Mouse (Mus musculus): ENCODE measurements around the gene Cog6.

Gene Cog6

GRCm38 (mm10) chr3:53016436-53017340 is at the start of gene Cog6:
Gene Cog6, minus strand, starts transcription at chr3:53017237.
- DNase-seq (ENCODE audit: low spot score), result peak; percentile 92

DNA sequence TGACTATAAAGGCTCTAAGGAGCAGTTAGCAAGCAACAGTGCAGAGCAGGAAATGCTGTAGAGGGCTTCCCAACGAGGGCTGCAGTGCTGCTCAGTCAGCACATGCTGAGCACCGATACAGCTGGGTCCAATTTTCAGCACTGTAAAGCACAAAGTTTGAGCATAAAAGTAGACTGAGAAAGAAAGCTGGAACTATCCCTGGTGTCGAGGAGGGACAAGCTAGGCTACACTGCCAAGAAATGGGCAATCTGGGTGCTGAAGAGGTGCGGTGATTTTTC is 49.0 kb upstream of the Cog6 start:
- DNase-seq (ENCODE audit: low spot score), result no peak

- no peak for DNase-seq (ENCODE audit: low spot score)
These were observed 48.4 kb upstream of the Cog6 start for GRCm38 (mm10) chr3:53065267-53066094.

GRCm38 (mm10) chr3:53063423-53064147 is 46.5 kb upstream of the Cog6 start:
- DNase-seq (ENCODE audit: low spot score), result no peak

DNA sequence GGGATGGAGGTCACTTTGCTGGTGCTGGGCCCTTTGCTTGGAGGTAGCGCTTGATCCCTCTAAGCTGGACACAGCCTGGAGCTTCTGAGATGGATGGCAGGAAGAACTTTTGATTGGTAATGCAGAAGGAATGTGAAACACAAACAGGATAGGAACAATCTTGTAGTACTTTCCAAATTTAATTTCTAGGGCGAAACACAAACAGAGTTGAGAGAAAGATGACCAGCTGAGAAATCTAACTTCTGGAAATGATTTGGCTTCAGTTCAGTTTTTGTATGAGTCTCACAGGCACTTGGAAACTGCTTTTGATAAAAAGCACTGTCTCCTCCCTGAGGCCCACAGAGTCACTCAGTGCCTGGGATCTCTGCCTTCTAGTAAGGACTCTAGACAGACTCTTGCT is 42.9 kb upstream of the Cog6 start:
- DNase-seq (ENCODE audit: low spot score), result no peak

- DNase-seq (ENCODE audit: low spot score), result no peak
These were observed 39.4 kb upstream of the Cog6 start for GRCm38 (mm10) chr3:53056430-53056829.

DNA sequence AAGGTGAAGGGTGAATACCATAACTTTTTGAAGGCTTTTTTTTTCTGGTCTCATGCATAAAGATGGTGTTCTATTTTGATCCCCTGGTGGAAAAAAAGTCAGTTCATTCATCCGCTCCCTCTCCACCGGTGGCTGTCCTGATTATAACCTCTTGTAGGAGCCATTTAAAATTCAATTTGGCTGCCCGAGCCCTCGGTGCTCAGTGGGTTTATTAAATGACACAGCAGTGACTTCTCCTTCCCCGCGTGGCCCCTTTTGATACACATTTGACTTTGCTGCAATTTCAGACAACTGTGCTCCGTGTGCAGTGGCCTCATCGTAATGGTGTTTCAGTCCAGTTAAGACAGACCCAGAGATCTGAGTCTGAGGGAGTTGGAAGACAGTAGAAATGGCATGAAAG is 35.3 kb upstream of the Cog6 start:
- no peak for DNase-seq (ENCODE audit: low spot score)

- no peak for DNase-seq (ENCODE audit: low spot score)
These were observed 29.3 kb upstream of the Cog6 start for GRCm38 (mm10) chr3:53046371-53046770.

DNA sequence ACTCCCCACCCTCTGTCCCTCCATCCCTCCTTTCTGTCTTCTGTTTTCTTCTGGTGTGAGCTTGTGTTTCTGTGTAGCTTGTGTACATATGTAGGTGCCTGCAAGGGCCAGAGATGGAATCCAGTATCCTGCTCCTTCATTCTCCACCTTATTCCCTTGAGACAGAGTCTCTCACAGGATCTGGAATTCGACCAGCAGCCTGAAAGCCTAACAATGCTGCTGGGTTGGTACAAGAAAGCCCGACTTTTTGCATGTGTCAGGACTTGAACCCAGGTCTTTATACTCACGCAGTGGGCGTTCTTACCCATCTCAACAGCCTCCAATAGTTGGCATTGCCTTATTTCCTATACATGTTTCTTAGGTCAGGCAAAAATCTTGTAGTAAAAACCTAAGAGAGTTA is 28.7 kb upstream of the Cog6 start:
- no peak for DNase-seq (ENCODE audit: low spot score)

GRCm38 (mm10) chr3:53044682-53045299 is 27.8 kb upstream of the Cog6 start:
- no peak for DNase-seq (ENCODE audit: low spot score)

- no peak for DNase-seq (ENCODE audit: low spot score)
These were observed 27.2 kb upstream of the Cog6 start for GRCm38 (mm10) chr3:53044238-53044637.

DNA sequence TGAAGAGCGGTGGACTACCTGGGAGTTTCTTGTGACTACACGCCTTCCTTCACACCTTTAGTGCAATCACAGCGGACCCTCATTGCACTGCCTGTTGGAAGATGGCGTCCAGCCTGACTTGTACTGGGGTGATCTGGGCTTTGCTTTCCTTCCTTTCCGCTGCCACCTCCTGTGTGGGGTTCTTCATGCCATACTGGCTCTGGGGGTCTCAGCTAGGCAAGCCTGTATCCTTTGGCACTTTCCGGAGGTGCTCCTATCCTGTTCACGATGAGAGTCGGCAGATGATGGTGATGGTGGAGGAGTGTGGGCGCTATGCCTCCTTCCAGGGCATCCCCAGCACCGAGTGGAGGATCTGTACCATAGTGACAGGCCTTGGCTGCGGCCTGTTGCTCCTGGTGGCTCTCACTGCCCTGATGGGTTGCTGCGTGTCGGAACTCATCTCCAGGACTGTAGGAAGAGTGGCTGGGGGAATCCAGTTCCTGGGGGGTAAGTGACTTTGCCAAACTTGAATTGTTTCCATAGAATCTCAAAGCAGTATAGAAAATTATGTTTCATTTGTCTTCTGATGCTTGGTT is 26.3 kb upstream of the Cog6 start:
- DNase-seq (ENCODE audit: low spot score), result no peak

DNA sequence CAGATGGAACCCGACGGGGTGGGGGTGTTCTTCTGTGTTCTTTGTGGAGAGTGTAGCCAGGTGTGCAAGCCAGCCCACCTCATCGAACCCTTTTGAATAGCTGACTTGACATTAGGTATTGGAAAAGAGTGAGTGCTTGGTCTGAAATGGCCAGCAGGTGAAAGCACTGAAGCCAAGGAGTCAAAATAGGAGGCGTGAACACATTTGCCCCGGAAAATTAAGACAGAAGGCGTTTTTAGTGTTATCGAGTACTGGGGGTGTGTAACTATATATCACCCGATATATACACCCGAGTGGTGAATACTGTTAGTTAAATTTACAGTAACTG is 25.2 kb upstream of the Cog6 start:
- no peak for DNase-seq (ENCODE audit: low spot score)

DNA sequence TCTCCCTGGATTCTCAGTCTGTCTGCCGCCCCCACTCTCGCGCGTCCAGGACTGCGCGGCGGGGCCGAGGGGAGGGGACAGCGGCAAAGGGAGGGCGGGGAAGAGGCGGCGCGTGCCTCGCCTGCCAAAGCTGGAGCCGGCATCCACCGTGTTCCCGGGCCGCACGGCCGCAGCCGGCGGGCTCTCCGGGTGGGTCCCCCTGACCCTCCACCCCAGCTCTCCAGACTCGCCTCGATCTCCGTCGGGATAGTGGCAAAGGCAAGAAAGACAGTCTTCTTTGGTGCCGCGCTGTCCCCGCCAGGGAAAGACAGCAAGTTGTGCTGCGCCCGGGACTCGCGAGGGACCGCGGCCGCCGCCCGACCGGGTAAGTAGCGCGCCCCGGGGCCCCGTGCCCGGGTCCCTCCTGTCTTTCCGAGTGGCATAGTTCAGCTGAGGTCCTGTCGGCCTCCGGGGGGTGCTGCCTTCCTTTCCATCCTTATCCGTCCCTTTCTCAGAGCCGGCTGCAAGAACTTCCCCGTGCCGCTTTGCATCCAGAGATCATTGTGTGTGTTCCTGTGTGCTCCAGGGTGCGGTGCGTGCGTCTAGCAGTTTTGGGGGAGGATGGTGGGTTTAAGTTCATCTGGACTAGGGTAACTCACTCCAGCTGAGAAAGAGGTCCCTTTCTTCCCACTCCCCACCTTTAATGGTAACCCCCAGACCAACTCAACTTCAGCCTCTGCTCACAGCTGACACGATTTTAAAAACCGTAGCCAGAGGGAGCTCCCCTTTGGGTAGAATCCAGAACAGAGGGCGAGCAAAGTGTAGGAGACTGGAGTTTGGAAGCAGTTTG is 24.6 kb upstream of the Cog6 start, which contains the start of gene Lhfp:
TSS of gene Lhfp (plus strand) at position 118 of the 829 bp plus-strand sequence.
- peak; percentile 67 for DNase-seq (ENCODE audit: low spot score)

DNA sequence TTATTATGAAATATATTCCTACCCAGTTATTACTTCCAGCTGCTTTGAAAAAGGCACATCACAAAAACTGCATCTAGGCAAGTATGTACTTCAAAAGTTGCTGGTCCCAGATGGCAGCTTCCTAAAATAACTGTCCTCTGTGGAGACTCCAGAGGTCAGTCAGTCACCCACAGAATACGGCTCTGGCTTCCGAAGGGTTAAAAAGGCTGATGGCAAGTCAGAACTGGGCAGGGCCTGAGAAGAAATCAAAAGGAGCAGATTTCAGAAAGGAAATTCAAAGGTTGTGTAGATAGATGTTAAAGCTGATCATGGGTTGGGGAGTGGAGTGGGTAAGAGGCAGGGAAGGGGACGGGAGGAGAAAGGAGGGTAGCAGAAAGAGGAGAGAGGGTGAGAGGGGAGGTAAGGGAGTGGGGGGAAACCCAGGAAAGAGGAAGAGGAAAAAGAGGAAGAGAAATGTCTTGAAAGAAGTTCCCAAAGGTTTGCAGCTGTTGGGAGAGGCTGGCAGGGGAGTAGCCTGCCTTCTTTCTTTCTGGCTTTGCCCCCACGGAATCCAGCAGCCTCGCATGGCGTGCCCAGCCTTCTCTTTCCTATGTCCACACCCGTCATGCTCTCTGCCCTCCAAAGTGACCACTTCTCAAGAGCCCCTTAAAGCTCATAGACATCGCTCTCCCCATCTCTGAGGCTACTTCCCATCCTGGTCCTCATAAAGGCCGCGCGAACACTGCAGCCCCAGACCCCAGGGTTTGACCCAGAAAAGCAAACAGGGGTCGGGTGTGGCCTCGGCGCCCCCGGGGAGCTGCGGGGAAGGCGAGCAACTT is 23.8 kb upstream of the Cog6 start:
- no peak for DNase-seq (ENCODE audit: low spot score)

- DNase-seq (ENCODE audit: low spot score), result no peak
These were observed 22.7 kb upstream of the Cog6 start for GRCm38 (mm10) chr3:53039746-53040145.

- no peak for DNase-seq (ENCODE audit: low spot score)
These were observed 21.9 kb upstream of the Cog6 start for GRCm38 (mm10) chr3:53038913-53039312.

DNA sequence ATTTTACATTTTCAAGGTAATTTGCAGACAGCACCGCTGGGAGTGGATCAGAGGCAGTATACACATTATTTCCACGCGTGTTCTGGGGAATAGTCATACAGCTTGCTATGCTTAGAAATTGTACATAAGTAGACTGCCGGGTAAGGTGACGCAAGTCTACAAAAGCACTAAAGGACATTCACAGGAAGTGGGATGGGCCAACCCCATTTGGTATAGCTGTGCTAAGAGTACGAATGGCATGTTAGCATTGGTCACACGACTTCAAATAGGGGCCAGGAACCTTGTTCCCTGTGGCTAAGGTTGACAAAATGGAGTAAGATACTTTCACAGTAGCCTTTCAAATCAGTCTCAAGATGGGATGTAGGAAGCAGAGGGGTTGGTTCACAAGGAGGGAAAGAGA is 19.9 kb upstream of the Cog6 start:
- DNase-seq (ENCODE audit: low spot score), result no peak

- DNase-seq (ENCODE audit: low spot score), result no peak
These were observed 19.0 kb upstream of the Cog6 start for GRCm38 (mm10) chr3:53036076-53036475.

DNA sequence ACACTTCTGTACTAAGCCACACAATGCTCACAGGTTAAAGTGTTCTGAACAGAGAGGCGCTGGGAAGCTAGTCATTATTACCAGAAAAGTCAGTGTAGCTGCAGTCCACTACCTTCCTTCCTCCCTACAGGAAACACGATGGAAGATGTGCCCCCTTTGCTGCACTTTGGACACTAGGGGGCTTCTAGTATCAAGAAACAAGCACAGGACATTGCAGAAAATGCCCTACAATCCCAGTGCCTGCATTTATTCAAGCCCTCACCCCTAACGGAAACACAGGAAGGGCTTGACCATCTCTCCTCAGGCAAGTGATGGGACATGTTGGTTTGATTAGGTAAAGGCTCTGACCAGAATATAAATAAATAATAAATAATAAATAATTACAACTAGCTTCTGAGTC is 16.4 kb upstream of the Cog6 start:
- peak; percentile 76 for DNase-seq (ENCODE audit: low spot score)
